Mouse (Mus musculus): ENCODE measurements around the gene R3hdm2. TPM values are rescaled to one million over a fixed set of nuclear protein-coding genes. Genes with fewer than 3 reads are reported as not detected.

The R3hdm2 gene
- polyA plus RNA-seq, 1 experiment from 2014 or later: 43.3 TPM

DNA sequence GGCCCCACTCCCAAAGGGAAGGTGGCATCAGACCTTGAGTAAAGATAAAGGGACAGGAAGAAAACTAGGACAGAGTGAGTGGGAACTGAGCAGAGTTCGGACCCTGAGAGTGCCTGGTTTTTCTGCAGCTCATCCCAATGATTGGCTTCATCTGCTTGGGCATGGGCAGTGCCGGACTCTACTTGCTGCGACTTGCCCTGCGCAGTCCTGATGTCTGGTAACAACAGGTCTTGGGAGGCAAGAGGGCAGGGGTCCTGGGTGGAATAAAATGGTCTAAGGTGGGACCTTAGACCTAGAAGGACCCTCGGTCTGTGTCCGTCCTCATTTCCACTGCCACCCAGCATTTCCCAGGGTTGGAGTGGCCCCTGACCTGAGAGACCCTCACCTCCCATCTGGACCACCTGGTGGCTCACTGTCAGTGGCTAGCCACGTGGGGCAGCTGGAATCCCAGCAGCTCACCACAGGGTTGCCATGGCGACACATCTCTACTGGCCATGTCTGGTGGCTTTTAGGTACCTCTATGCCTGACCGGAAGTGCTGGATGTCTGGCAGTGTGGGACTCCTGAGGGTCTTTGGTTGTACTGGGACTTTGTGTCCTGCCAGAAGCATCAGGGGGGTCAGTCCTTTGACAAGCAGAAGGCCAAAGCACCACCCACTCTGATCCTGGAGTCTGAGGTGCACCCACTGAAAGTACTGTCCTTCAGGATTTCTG lies 135.3 kb downstream of the R3hdm2 start:
- Histone ChIP-seq H3K9ac (no peak overlapping the region), H3K4me1 (peaks cover 66% of the 10 kb centered on the region)
- ATAC-seq (ENCODE audit: low FRiP score, low read depth): no peak

DNA sequence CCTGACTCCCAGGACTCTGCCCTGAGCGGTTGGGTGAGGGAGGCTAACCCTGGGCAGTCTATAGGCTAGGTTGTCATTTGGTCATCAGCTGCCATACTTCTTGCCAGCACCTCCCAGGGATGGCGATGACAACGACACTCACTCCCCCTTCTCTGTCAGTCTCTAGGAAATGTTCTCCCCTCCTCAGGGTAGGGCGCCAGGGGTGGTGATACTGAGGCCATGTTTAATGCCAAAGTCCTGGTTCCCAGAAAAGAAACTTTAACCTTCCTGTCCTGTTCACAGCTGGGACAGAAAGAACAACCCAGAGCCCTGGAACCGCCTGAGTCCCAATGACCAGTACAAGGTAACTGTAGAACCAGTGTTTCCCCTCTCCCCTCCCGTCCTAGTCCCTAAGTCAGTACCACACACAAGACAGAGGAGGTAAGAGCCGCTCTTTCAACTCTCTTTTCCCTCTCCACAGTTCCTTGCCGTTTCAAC lies 135.9 kb downstream of the R3hdm2 start:
- H3K27ac ChIP-seq: no peak overlapping the region
- H3K4me3 ChIP-seq: peak overlapping the region; percentile 20; the same call in 1 of the 2 replicates
- peaks cover 70% of the 10 kb centered on the region for H3K27me3 ChIP-seq
- H3K9ac ChIP-seq: peak overlapping the region; percentile 36; the same call in 1 of the 2 replicates
- ATAC-seq (ENCODE audit: low FRiP score, low read depth): no peak
- H3K4me2 ChIP-seq (replicated peaks): peak overlapping the region; percentile 55
- no peaks in the 10 kb centered on the region for H3K9me3 ChIP-seq
- H3K4me1 ChIP-seq: peaks cover 62% of the 10 kb centered on the region
- WGBS: 19% methylated on average over 8 of the region's 8 CpGs
- H3K36me3 ChIP-seq: peaks cover 37% of the 10 kb centered on the region

More for the DNA sequence above, 135.3 kb downstream of the R3hdm2 start:
- WGBS: 28% methylated on average over 9 of the region's 9 CpGs
- H3K27me3 ChIP-seq: peaks cover 76% of the 10 kb centered on the region
- H3K9me3 ChIP-seq: no peaks in the 10 kb centered on the region
- 0 out of 2 replicates have a peak overlapping the region, but pooled peaks have one; percentile 20 for H3K4me3 ChIP-seq
- H3K4me2 ChIP-seq (replicated peaks): peak overlapping the region; percentile 55; the same call in 1 of the 2 replicates
- H3K27ac ChIP-seq: no peak overlapping the region
- H3K36me3 ChIP-seq: peaks cover 34% of the 10 kb centered on the region

DNA sequence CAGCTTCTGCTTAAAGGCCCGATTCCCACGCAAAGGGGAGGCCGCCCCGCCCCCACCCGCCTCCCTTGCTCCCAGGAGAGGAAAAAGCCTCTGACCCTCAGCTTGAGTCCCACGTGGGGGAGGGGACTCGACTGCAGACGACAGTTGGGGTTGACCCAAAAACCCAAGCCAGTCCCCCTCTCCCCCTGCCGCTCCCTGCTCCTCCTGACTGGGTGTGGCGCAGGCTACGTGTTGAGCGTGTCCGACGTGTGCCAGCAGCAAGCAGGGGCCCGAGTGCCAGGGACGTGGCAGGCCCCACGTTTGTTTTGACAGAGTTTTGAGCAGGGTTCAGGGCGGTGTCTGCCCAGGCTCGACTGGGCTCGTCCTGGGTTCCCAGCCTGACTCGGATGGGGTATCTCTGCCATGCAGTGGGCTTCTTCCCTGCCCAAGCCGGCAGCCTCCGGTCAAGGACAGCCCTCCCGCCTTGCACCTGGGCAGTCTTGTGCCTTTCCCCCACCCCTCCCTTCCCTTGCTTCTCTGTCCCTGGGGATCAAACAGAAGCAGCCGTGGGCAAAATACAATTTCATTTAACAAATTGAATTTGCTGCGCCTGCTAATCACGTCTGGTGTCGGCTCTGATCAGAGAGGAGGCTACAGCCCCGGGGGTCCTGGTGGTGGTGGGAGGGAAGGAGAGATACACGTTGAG lies 136.6 kb downstream of the R3hdm2 start:
- WGBS: 6% methylated on average over 30 of the region's 30 CpGs
- H3K27me3 ChIP-seq: peaks cover 63% of the 10 kb centered on the region
- no peak overlapping the region for H3K27ac ChIP-seq
- H3K4me2 ChIP-seq (replicated peaks): peak overlapping the region; percentile 55
- peak; percentile 9; the same call in 1 of the 2 replicates for ATAC-seq (ENCODE audit: low FRiP score, low read depth)
- H3K4me1 ChIP-seq: peaks cover 62% of the 10 kb centered on the region
- H3K9ac ChIP-seq: peak overlapping the region; percentile 36
- peaks cover 37% of the 10 kb centered on the region for H3K36me3 ChIP-seq
- peak overlapping the region; percentile 20 for H3K4me3 ChIP-seq
- H3K9me3 ChIP-seq: no peaks in the 10 kb centered on the region

DNA sequence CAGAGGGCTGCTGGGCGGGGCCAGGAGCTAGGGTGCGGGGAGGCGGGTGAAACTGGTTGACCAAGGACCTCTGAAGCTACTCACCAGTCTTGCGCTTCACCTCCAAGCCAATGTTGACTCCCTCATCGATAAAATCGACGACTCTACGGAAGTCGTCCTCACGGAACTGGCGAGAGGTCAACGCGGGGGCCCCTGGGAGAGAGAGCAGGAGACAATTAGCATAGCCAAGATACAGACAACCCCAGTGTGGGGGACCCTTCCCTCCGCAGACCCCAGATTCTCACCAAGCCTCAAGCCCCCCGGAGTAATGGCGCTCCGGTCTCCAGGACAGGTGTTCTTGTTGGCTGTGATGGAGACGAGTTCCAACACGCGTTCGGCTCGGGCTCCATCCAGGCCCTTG lies 137.8 kb downstream of the R3hdm2 start:
- no peak for ATAC-seq (ENCODE audit: low FRiP score, low read depth)
- no peaks in the 10 kb centered on the region for H3K9me3 ChIP-seq
- 88% methylated on average over 22 of the region's 22 CpGs for WGBS
- H3K27me3 ChIP-seq: peaks cover 57% of the 10 kb centered on the region
- H3K4me2 ChIP-seq (replicated peaks): no peak overlapping the region
- H3K4me1 ChIP-seq: peaks cover 53% of the 10 kb centered on the region
- no peak overlapping the region for H3K9ac ChIP-seq
- H3K36me3 ChIP-seq: peaks cover 37% of the 10 kb centered on the region
- H3K4me3 ChIP-seq: no peak overlapping the region
- no peak overlapping the region for H3K27ac ChIP-seq

DNA sequence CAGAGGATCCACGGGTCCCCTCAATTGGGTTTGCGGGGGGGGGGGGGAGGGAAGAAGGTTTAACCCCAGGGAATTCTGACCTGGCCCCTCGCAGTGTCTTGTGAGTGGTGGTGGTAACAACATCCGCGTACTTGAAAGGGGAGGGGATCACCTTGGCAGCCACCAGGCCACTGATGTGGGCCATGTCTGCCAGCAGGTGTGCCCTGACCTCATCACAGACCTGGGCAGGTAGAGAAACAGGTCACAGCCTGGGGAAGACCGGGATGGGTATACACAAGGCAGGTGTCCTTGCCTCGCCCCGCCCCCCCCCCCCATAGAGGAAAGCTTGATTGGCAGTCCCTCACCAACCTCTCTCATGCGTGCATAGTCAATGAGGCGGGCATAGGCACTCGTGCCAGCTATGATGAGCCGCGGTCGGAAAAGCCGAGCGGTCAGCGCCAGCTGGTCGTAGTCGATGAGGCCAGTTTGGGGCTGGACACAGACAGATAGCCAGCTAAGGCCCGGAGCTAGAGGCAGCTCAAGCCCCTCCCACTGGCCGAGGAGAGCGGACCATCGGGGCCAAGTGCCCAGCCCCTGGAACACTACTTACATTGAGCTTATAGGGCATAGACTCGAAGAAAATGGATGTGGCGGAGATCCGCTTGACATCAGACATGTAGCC lies 139.0 kb downstream of the R3hdm2 start:
- peaks cover 55% of the 10 kb centered on the region for H3K27me3 ChIP-seq
- peaks cover 37% of the 10 kb centered on the region for H3K36me3 ChIP-seq
- no peak overlapping the region for H3K4me2 ChIP-seq (replicated peaks)
- ATAC-seq (ENCODE audit: low FRiP score, low read depth): no peak
- H3K4me3 ChIP-seq: no peak overlapping the region
- peaks cover 41% of the 10 kb centered on the region for H3K4me1 ChIP-seq
- H3K9me3 ChIP-seq: no peaks in the 10 kb centered on the region
- H3K9ac ChIP-seq: no peak overlapping the region
- 94% methylated on average over 25 of the region's 26 CpGs for WGBS
- H3K27ac ChIP-seq: no peak overlapping the region

DNA sequence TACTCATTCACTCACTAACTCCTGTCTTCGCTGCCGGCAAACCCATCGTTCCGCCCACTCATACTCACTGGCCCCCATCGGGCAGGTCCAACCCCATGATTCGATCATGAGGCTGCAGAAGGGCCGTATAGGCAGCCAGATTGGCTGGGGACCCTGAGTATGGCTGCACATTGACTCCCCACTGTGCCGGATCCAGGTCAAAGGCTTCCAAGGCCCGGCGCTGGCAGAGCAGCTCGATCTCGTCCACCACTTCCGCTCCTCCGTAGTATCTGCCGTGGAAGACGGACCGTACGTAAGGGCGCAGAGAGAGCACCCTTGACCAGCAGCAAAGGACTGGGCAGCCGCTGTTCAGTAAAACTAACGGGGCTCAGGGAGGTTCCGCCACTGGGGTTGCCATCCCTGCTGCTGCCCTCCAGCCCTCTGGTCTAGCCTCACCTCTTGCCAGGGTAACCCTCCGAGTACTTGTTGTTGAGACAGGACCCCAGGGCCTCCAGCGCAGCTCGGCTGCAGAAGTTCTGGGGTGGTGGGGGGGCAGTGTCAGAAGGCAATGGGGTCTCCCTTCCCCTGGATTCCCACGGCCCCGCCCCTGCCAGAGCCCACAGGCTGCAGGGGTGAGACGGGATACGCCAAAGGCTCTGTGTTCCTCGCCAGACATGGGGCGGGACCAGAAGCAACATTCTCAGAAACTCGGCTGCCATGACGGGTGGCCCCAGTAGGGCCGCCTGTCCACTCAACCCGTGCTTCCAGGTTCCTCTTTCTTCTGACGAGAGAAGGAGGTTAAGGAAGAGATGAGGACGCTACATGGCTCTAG lies 140.0 kb downstream of the R3hdm2 start:
- H3K9me3 ChIP-seq: no peaks in the 10 kb centered on the region
- peaks cover 55% of the 10 kb centered on the region for H3K27me3 ChIP-seq
- H3K4me3 ChIP-seq: no peak overlapping the region; the same call in 1 of the 2 replicates
- peaks cover 37% of the 10 kb centered on the region for H3K36me3 ChIP-seq
- no peak for ATAC-seq (ENCODE audit: low FRiP score, low read depth)
- H3K27ac ChIP-seq: no peak overlapping the region
- WGBS: 95% methylated on average over 37 of the region's 37 CpGs
- H3K4me2 ChIP-seq (replicated peaks): peak overlapping the region; percentile 90; the same call in 1 of the 2 replicates
- no peak overlapping the region for H3K9ac ChIP-seq
- H3K4me1 ChIP-seq: peaks cover 44% of the 10 kb centered on the region

DNA sequence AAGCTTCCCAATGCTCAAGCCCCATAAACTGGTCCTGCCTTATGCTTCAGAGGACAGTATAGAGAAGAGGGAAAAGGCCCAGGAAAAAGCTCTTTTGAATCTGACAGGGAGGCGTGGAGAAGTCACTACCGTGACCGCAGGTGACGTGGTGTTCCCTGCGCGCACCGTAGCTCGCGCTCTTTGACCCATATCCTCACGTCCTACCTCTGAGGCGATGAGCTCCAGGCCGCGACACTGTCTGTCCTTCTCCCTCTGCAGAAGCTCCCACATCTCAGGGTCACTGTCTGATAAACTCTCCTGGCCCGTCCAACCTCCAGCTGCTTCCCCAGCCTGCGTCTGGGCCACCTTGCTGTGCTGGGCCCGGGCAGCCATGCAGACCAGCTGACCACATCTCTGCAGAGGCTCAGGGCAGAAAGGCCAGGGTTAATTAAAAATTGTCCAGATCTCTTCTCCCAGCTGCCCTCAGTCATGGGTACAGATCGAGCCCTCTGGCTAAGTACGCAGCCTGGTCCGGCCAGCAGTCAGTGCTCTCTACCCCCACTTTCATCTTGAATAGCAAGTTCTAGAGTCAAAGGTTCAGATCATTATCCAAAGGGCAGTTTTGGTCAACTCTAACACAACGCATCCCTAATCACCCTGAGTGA lies 140.7 kb downstream of the R3hdm2 start:
- Histone ChIP-seq H3K4me2 (replicated peaks) (peak overlapping the region; percentile 90), H3K9me3 (no peaks in the 10 kb centered on the region), H3K4me3 (peak overlapping the region; percentile 60), H3K9ac (peak overlapping the region; percentile 72), H3K27ac (no peak overlapping the region), H3K4me1 (peaks cover 46% of the 10 kb centered on the region), H3K27me3 (peaks cover 55% of the 10 kb centered on the region), H3K36me3 (peaks cover 37% of the 10 kb centered on the region)
- ATAC-seq (ENCODE audit: low FRiP score, low read depth): no peak
- 81% methylated on average over 20 of the region's 20 CpGs for WGBS

DNA sequence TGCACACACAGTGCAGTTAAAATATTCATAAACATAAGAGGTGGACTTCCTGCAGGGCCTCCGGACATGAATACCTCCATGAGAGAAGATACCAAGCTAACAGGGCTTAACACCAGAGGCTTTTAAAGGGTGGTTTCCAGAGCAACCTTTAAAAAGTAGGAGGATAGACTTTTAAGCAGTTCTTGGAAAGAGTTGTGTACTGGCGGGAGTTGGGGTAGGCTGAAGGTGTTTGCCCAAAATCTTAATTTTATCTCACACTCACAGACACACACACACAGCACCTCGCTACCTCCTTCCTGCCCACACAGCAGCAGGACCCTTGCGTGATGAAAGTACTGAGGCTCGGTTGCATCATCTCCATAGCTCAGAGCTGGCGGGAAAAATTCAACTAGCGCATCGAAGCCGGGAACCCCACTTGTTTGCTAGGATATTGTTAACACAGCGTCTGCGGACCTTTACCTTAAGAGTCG lies 141.5 kb downstream of the R3hdm2 start:
- Histone ChIP-seq H3K4me1 (peaks cover 46% of the 10 kb centered on the region), H3K27ac (no peak overlapping the region), H3K27me3 (peaks cover 55% of the 10 kb centered on the region), H3K4me3 (peak overlapping the region; percentile 60), H3K9ac (peak overlapping the region; percentile 72), H3K4me2 (replicated peaks) (peak overlapping the region; percentile 90), H3K9me3 (no peaks in the 10 kb centered on the region), H3K36me3 (peaks cover 37% of the 10 kb centered on the region)
- 12% methylated on average over 12 of the region's 12 CpGs for WGBS
- no peak for ATAC-seq (ENCODE audit: low FRiP score, low read depth)

DNA sequence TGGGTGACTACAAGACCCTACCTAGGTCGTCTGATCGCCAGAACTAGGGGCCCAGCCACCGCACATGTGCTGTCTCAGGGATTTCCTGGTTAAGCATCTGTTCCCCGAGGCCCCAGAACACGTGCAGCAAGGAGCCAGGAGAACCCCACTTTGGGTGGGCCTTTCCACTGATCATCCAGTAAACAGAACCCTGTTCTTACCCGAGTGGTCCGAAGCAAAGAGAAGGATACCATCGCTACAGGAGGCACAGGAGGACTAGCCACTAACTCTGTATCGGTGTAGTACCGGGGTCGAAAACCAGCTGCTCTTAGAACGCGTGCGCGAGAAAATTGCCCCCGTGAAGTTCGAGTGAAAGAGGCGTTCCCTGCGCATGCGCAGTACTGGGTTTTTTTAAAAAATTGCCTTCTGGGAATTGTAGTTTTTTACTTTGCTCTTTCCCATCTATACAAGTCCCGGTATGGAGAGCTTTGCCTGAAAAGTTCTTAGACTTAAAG lies 142.0 kb downstream of the R3hdm2 start, which contains the start of gene Shmt2:
Gene Shmt2 (minus strand): TSS at position 357 of the 494 bp plus-strand sequence.
- Histone ChIP-seq H3K4me3 (peak within 1 kb of the TSS; percentile 60), H3K9me3 (no peaks in the 10 kb centered on the region), H3K9ac (peak within 1 kb of the TSS; percentile 72), H3K4me2 (replicated peaks) (peak within 1 kb of the TSS; percentile 90), H3K27me3 (peaks cover 55% of the 10 kb centered on the region), H3K36me3 (peaks cover 37% of the 10 kb centered on the region), H3K27ac (no peak within 1 kb of the TSS; the same call in 1 of the 2 replicates), H3K4me1 (peaks cover 46% of the 10 kb centered on the region)
- peak; percentile 78 for ATAC-seq (ENCODE audit: low FRiP score, low read depth)
- under 1% methylated on average over 21 of the region's 21 CpGs for WGBS

DNA sequence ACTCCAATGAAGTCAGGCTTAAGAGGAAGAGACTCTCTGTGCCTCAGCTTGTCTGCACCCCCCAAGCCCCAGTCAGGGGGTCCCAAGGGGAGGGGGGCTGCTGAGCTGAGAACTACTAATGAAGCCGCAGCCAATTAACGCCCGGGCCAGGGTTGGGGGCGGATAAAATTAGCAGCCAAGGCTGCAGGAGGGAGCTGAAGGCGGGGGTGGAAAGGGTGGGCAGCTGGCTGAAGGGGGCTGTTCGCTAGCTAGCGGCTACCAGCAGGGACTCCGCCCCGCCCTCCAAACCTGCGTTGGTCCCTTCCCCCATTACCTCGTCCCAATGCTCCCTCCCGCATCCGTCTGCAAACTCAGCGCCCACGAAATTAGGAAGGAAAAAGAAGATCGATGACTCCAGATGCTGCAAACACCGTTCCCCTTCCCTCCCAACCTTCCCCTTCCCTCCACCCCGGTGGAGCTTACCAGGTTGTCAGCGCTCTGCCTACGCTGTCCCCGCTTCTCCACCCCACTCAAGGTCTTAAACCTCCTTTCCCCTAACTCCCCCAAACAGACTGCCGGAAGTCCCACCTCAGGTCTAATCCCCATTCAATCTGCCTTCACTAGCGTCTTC lies 144.6 kb downstream of the R3hdm2 start:
- H3K4me3 ChIP-seq: peak overlapping the region; percentile 35
- peaks cover 10% of the 10 kb centered on the region for H3K36me3 ChIP-seq
- ATAC-seq (ENCODE audit: low FRiP score, low read depth): no peak
- H3K9ac ChIP-seq: peak overlapping the region; percentile 13; the same call in 1 of the 2 replicates
- 2% methylated on average over 23 of the region's 23 CpGs for WGBS
- peak overlapping the region; percentile 60 for H3K4me2 ChIP-seq (replicated peaks)
- H3K27ac ChIP-seq: no peak overlapping the region
- no peaks in the 10 kb centered on the region for H3K9me3 ChIP-seq
- H3K4me1 ChIP-seq: peaks cover 67% of the 10 kb centered on the region
- peaks cover 67% of the 10 kb centered on the region for H3K27me3 ChIP-seq

Data from limb, embryonic 13.5 days (tissue).